In the genomic region with DNA sequence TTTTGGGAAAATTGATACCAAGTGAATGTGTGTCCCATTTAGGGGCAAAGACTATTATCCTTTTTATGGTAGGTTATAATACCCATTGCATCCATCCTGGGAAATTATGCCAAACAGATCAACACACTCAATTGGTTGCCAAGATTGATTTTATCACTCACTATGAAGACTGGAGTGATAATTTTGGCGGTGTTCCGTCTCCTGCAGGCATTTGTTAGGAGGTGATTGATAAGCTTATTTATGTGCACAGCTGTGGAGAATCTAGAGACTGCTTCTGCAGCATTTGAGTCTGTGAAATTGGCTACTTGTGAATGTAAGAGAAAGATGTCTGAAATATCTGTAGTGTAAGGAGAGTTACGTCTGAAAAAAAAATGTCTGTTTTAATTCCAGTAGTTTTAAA, we compare ENCODE assay signal across 22 mouse cellular contexts.
A peak's percentile ranks its signal among the peaks of the same experiment; 100 is the strongest.
DNase-seq lines count a peak whose midpoint lies in the region; ATAC-seq and TF ChIP-seq lines count a peak whose summit lies in the region.
"Had no signal": no experiment of that assay in that cellular context is flagged by ENCODE, and none has a peak within 500 bp of the region (broad histone marks: within the 10 kb centered on the region; RNA-seq: fewer than 3 reads in every experiment).

No protein-coding gene starts in this region.

- no peak for ATAC-seq in midbrain, postnatal 0 days (ENCODE audit: low FRiP score)
- 0 out of 2 replicates have a peak, but pooled peaks have one; percentile 32 for ATAC-seq in hindbrain, embryonic 13.5 days (ENCODE audit: low FRiP score)
- ATAC-seq in neural tube, embryonic 14.5 days (ENCODE audit: low read depth) = peak; percentile 65; the same call in 1 of the 2 replicates
- ATAC-seq: CD4-positive, CD25-positive, alpha-beta regulatory T cell, adult 4 months; forebrain, embryonic 16.5 days had no signal

- 58% methylated on average over 3 of the region's 3 CpGs for WGBS in midbrain, postnatal 0 days
- WGBS in midbrain, embryonic 10.5 days = 82% methylated on average over 3 of the region's 3 CpGs
- 41% methylated on average over 3 of the region's 3 CpGs for WGBS in hindbrain, embryonic 13.5 days
- WGBS in neural tube, embryonic 14.5 days = 34% methylated on average over 3 of the region's 3 CpGs

- no peaks in the 10 kb centered on the region for H3K27me3 ChIP-seq in midbrain, postnatal 0 days (ENCODE audit: insufficient read depth, low read length)
- no peaks in the 10 kb centered on the region for H3K27me3 ChIP-seq in midbrain, embryonic 10.5 days (ENCODE audit: low read depth, poor library complexity, severe bottlenecking)
- no peaks in the 10 kb centered on the region for H3K27me3 ChIP-seq in hindbrain, embryonic 13.5 days
- H3K27me3 ChIP-seq in neural tube, embryonic 14.5 days (ENCODE audit: control insufficient read depth, insufficient read depth, low read length) = no peaks in the 10 kb centered on the region
- H3K27me3 ChIP-seq: heart, embryonic 15.5 days; hindbrain, embryonic 15.5 days had no signal

- DNase-seq in embryo, embryonic 10.5 days (ENCODE audit: low spot score) = peak; percentile 15
- no peak for DNase-seq in embryo, embryonic 9.5 days (ENCODE audit: extremely low spot score)
- peak; percentile 17 for DNase-seq in midbrain, postnatal 0 days (ENCODE audit: low spot score)
- DNase-seq in midbrain, embryonic 10.5 days (ENCODE audit: low spot score) = no peak
- DNase-seq in adrenal gland, postnatal 36 days = no peak
- DNase-seq: adrenal gland, adult 8-10 months; B cell, adult 2 months; cerebellum, adult 11-12 months; cerebellum, adult 9-10 months; cerebellum, postnatal 25 days; gastrocnemius, postnatal 14 days; heart, adult 2 months; heart, postnatal 14 days had no signal

- no peak overlapping the region for H3K4me2 ChIP-seq in midbrain, postnatal 0 days (ENCODE audit: low read depth, low read length, poor library complexity, severe bottlenecking)
- H3K4me2 ChIP-seq in hindbrain, embryonic 13.5 days = no peak overlapping the region
- no peak overlapping the region for H3K4me2 ChIP-seq in neural tube, embryonic 14.5 days (ENCODE audit: low read depth, low read length)
- H3K4me2 ChIP-seq: heart, embryonic 11.5 days; heart, embryonic 15.5 days; hindbrain, embryonic 15.5 days had no signal

- no peaks in the 10 kb centered on the region for H3K9me3 ChIP-seq in midbrain, postnatal 0 days (ENCODE audit: low read length)
- H3K9me3 ChIP-seq in midbrain, embryonic 10.5 days (replicated peaks) = no peaks in the 10 kb centered on the region
- no peaks in the 10 kb centered on the region for H3K9me3 ChIP-seq in hindbrain, embryonic 13.5 days
- no peaks in the 10 kb centered on the region for H3K9me3 ChIP-seq in neural tube, embryonic 14.5 days (ENCODE audit: control insufficient read depth, low read length)
- H3K9me3 ChIP-seq: embryonic facial prominence, embryonic 10.5 days; heart, embryonic 15.5 days; hindbrain, embryonic 15.5 days had no signal

- TF ChIP-seq CTCF in midbrain, postnatal 0 days (IDR thresholded peaks at IDR 0.05) = no peak

- H3K27ac ChIP-seq in midbrain, postnatal 0 days (ENCODE audit: low read depth, low read length) = no peak overlapping the region
- H3K27ac ChIP-seq in midbrain, embryonic 10.5 days (replicated peaks) = no peak overlapping the region
- no peak overlapping the region for H3K27ac ChIP-seq in hindbrain, embryonic 13.5 days
- no peak overlapping the region for H3K27ac ChIP-seq in neural tube, embryonic 14.5 days (ENCODE audit: low read depth, low read length)
- H3K27ac ChIP-seq: embryonic facial prominence, embryonic 10.5 days; heart, adult 2 months; heart, embryonic 15.5 days; hindbrain, embryonic 15.5 days had no signal

- no peak overlapping the region for H3K9ac ChIP-seq in midbrain, postnatal 0 days (replicated peaks; ENCODE audit: low read length, poor library complexity, severe bottlenecking)
- no peak overlapping the region for H3K9ac ChIP-seq in hindbrain, embryonic 13.5 days
- no peak overlapping the region for H3K9ac ChIP-seq in neural tube, embryonic 14.5 days (replicated peaks; ENCODE audit: low read depth, low read length)
- H3K9ac ChIP-seq: heart, embryonic 15.5 days; hindbrain, embryonic 15.5 days had no signal

- no peaks in the 10 kb centered on the region for H3K4me1 ChIP-seq in midbrain, postnatal 0 days (ENCODE audit: insufficient read depth, low read length)
- H3K4me1 ChIP-seq in midbrain, embryonic 10.5 days = no peaks in the 10 kb centered on the region
- H3K4me1 ChIP-seq in hindbrain, embryonic 13.5 days (replicated peaks) = peaks cover 6% of the 10 kb centered on the region; the same call in 1 of the 2 replicates
- no peaks in the 10 kb centered on the region for H3K4me1 ChIP-seq in neural tube, embryonic 14.5 days (ENCODE audit: control insufficient read depth, insufficient read depth, low read length)
- H3K4me1 ChIP-seq: hindbrain, embryonic 15.5 days had no signal

- H3K36me3 ChIP-seq in midbrain, postnatal 0 days (ENCODE audit: insufficient read depth, low read length) = no peaks in the 10 kb centered on the region
- H3K36me3 ChIP-seq in midbrain, embryonic 10.5 days = no peaks in the 10 kb centered on the region
- H3K36me3 ChIP-seq in hindbrain, embryonic 13.5 days = no peaks in the 10 kb centered on the region
- H3K36me3 ChIP-seq in neural tube, embryonic 14.5 days (ENCODE audit: control insufficient read depth, insufficient read depth, low read length) = no peaks in the 10 kb centered on the region
- H3K36me3 ChIP-seq: embryonic facial prominence, embryonic 10.5 days; G1E; heart, embryonic 15.5 days; hindbrain, embryonic 15.5 days had no signal

- no peak overlapping the region for H3K4me3 ChIP-seq in midbrain, postnatal 0 days (ENCODE audit: low read depth, low read length)
- no peak overlapping the region for H3K4me3 ChIP-seq in midbrain, embryonic 10.5 days
- no peak overlapping the region for H3K4me3 ChIP-seq in hindbrain, embryonic 13.5 days
- no peak overlapping the region for H3K4me3 ChIP-seq in neural tube, embryonic 14.5 days (ENCODE audit: low read depth, low read length)
- H3K4me3 ChIP-seq: embryonic facial prominence, embryonic 10.5 days; heart, adult 2 months; heart, embryonic 15.5 days; hindbrain, embryonic 15.5 days had no signal

Comparison
In these comparisons a context has a peak if more than half of its experiments do, and no peak if none do; other contexts are left out.
1. DNase-seq: peak in embryo, embryonic 10.5 days (single experiment) and midbrain, postnatal 0 days (single experiment); none in embryo, embryonic 9.5 days (single experiment), midbrain, embryonic 10.5 days (single experiment) and adrenal gland, postnatal 36 days (0 of 2).